Comparison of ENCODE assay signal across 28 mouse cellular contexts in the genomic region with DNA sequence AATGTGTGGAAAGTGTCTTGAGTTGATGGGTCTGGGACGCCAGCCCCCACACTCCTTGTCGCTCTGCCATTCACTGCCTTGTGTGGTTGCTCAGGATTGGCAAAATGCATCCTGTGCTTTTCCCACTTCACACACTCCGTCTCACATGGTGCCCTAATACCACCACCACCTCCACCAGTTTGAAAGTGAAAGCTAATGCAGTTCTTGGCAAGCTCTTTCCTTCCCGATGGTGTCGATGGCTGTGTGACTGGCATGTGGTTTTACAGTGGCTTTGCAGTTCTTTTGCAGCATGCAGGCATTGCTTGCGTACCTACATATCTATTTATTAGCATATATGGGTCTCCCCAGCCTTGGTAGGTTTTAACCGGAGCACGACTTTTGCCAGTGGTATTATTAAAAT.
DNase-seq lines count a peak whose midpoint lies in the region; ATAC-seq and TF ChIP-seq lines count a peak whose summit lies in the region.
"Had no signal": no experiment of that assay in that cellular context is flagged by ENCODE, and none has a peak within 500 bp of the region (broad histone marks: within the 10 kb centered on the region; RNA-seq: fewer than 3 reads in every experiment).

No protein-coding gene starts in this region.

- H3K36me3 ChIP-seq in forebrain, embryonic 16.5 days (ENCODE audit: control insufficient read depth, insufficient read depth), result no peaks in the 10 kb centered on the region
- H3K36me3 ChIP-seq in forebrain, embryonic 15.5 days, result no peaks in the 10 kb centered on the region
- H3K36me3 ChIP-seq in liver, adult 2 months (ENCODE audit: control insufficient read depth, insufficient read depth, low read length), result no peaks in the 10 kb centered on the region
- H3K36me3 ChIP-seq in liver, postnatal 0 days (replicated peaks; ENCODE audit: insufficient read depth, low read length), result no peaks in the 10 kb centered on the region
- H3K36me3 ChIP-seq: embryonic facial prominence, embryonic 10.5 days; embryonic facial prominence, embryonic 13.5 days; forebrain, embryonic 12.5 days; G1E; heart, embryonic 10.5 days; hindbrain, embryonic 10.5 days; hindbrain, embryonic 13.5 days; intestine, embryonic 15.5 days had no signal

- TF ChIP-seq POLR2A in liver, adult 2 months (IDR thresholded peaks at IDR 0.05; ENCODE audit: extremely low read depth, insufficient read depth, low read length), result no peak

- H3K4me2 ChIP-seq in forebrain, embryonic 16.5 days (ENCODE audit: low read length), result no peak overlapping the region
- H3K4me2 ChIP-seq in forebrain, embryonic 15.5 days (replicated peaks), result no peak overlapping the region
- H3K4me2 ChIP-seq in liver, postnatal 0 days (ENCODE audit: low read depth, low read length), result no peak overlapping the region
- H3K4me2 ChIP-seq: embryonic facial prominence, embryonic 13.5 days; forebrain, embryonic 12.5 days; hindbrain, embryonic 13.5 days; intestine, embryonic 15.5 days had no signal

- no peak for TF ChIP-seq CTCF in liver, adult 2 months (IDR thresholded peaks at IDR 0.05; ENCODE audit: low read depth, low read length)
- TF ChIP-seq CTCF in liver, postnatal 0 days (IDR thresholded peaks at IDR 0.05; ENCODE audit: low read depth), result no peak

- ATAC-seq in forebrain, embryonic 16.5 days, result peak; percentile 34; the same call in 1 of the 2 replicates
- ATAC-seq in forebrain, embryonic 15.5 days (replicated peaks), result no peak
- no peak for ATAC-seq in liver, postnatal 0 days
- ATAC-seq: forebrain, postnatal 0 days; hindbrain, embryonic 16.5 days; intestine, embryonic 15.5 days; Patski had no signal

- no peak for TF ChIP-seq EP300 in liver, postnatal 0 days (IDR thresholded peaks at IDR 0.05; ENCODE audit: low read depth)

- no peak overlapping the region for H3K9ac ChIP-seq in forebrain, embryonic 16.5 days (replicated peaks; ENCODE audit: low read depth, low read length)
- no peak overlapping the region for H3K9ac ChIP-seq in forebrain, embryonic 15.5 days (replicated peaks)
- no peak overlapping the region for H3K9ac ChIP-seq in liver, adult 2 months (ENCODE audit: low read depth, low read length)
- no peak overlapping the region for H3K9ac ChIP-seq in liver, postnatal 0 days (replicated peaks)
- H3K9ac ChIP-seq: embryonic facial prominence, embryonic 13.5 days; forebrain, embryonic 12.5 days; forebrain, postnatal 0 days; hindbrain, embryonic 13.5 days; intestine, embryonic 15.5 days had no signal

- peak; percentile 54 for DNase-seq in liver, adult 2 months (ENCODE audit: extremely low read depth, low read depth, low spot score)
- DNase-seq in liver, postnatal 0 days, result no peak
- DNase-seq in gonadal fat pad, adult 2 months (ENCODE audit: low read depth), result peak; percentile 9
- DNase-seq in adrenal gland, postnatal 10 days, result no peak
- DNase-seq: adrenal gland, postnatal 14 days; B cell, adult 2 months; cerebellum, adult 11-12 months; cerebellum, adult 8-10 months; cerebellum, postnatal 36 days; embryo, embryonic 11 days; forebrain, postnatal 0 days; gastrocnemius, adult 2 months; gastrocnemius, postnatal 14 days; heart, adult 2 months had no signal

- no peak overlapping the region for H3K4me3 ChIP-seq in forebrain, embryonic 16.5 days (replicated peaks; ENCODE audit: low read length)
- H3K4me3 ChIP-seq in forebrain, embryonic 15.5 days, result no peak overlapping the region
- H3K4me3 ChIP-seq in liver, adult 2 months (ENCODE audit: insufficient read depth, low read depth, low read length), result 0 out of 2 replicates have a peak overlapping the region, but pooled peaks have one; percentile 8
- no peak overlapping the region for H3K4me3 ChIP-seq in liver, postnatal 0 days (ENCODE audit: low read depth, low read length)
- H3K4me3 ChIP-seq: embryonic facial prominence, embryonic 10.5 days; embryonic facial prominence, embryonic 13.5 days; erythroblast, embryonic 14.5 days; forebrain, embryonic 12.5 days; gastrocnemius, adult 2 months; heart, adult 2 months; heart, embryonic 10.5 days; hindbrain, embryonic 10.5 days; hindbrain, embryonic 13.5 days; intestine, embryonic 15.5 days had no signal

- no peaks in the 10 kb centered on the region for H3K27me3 ChIP-seq in forebrain, embryonic 16.5 days (replicated peaks; ENCODE audit: control insufficient read depth, insufficient read depth, low read length)
- H3K27me3 ChIP-seq in forebrain, embryonic 15.5 days, result no peaks in the 10 kb centered on the region
- H3K27me3 ChIP-seq in liver, adult 2 months (ENCODE audit: control insufficient read depth, insufficient read depth, low read length), result no peaks in the 10 kb centered on the region
- no peaks in the 10 kb centered on the region for H3K27me3 ChIP-seq in liver, postnatal 0 days (ENCODE audit: insufficient read depth, low read length)
- H3K27me3 ChIP-seq: CH12.LX; embryonic facial prominence, embryonic 13.5 days; forebrain, embryonic 12.5 days; hindbrain, embryonic 13.5 days; intestine, embryonic 15.5 days; Patski had no signal

- peaks cover 2% of the 10 kb centered on the region; the same call in 1 of the 2 replicates for H3K4me1 ChIP-seq in forebrain, embryonic 16.5 days (replicated peaks; ENCODE audit: control insufficient read depth, insufficient read depth, low read length)
- H3K4me1 ChIP-seq in forebrain, embryonic 15.5 days, result no peaks in the 10 kb centered on the region; the same call in 1 of the 2 replicates
- H3K4me1 ChIP-seq in liver, adult 2 months (ENCODE audit: control insufficient read depth, insufficient read depth, low read length), result peaks cover 22% of the 10 kb centered on the region
- peaks cover 6% of the 10 kb centered on the region; the same call in 1 of the 2 replicates for H3K4me1 ChIP-seq in liver, postnatal 0 days (ENCODE audit: insufficient read depth)
- H3K4me1 ChIP-seq: hindbrain, embryonic 13.5 days; intestine, embryonic 15.5 days had no signal

- 77% methylated on average over 8 of the region's 8 CpGs for WGBS in forebrain, embryonic 16.5 days
- 78% methylated on average over 8 of the region's 8 CpGs for WGBS in forebrain, embryonic 15.5 days
- 65% methylated on average over 8 of the region's 8 CpGs for WGBS in liver, adult 2 months
- WGBS in liver, postnatal 0 days (ENCODE audit: insufficient replicate concordance), result 70% methylated on average over 8 of the region's 8 CpGs

- no peaks in the 10 kb centered on the region for H3K9me3 ChIP-seq in forebrain, embryonic 16.5 days (ENCODE audit: control insufficient read depth, low read length)
- no peaks in the 10 kb centered on the region for H3K9me3 ChIP-seq in forebrain, embryonic 15.5 days
- H3K9me3 ChIP-seq in liver, postnatal 0 days (ENCODE audit: low read length), result no peaks in the 10 kb centered on the region
- H3K9me3 ChIP-seq: embryonic facial prominence, embryonic 10.5 days; embryonic facial prominence, embryonic 13.5 days; forebrain, embryonic 12.5 days; heart, embryonic 10.5 days; hindbrain, embryonic 10.5 days; hindbrain, embryonic 13.5 days; intestine, embryonic 15.5 days had no signal

- no peak overlapping the region for H3K27ac ChIP-seq in forebrain, embryonic 16.5 days (ENCODE audit: low read length)
- no peak overlapping the region for H3K27ac ChIP-seq in forebrain, embryonic 15.5 days (replicated peaks)
- H3K27ac ChIP-seq in liver, adult 2 months (replicated peaks; ENCODE audit: insufficient read depth, low read depth, low read length), result peak overlapping the region; percentile 65
- no peak overlapping the region for H3K27ac ChIP-seq in liver, postnatal 0 days (ENCODE audit: low read depth)
- H3K27ac ChIP-seq: embryonic facial prominence, embryonic 10.5 days; embryonic facial prominence, embryonic 13.5 days; forebrain, embryonic 12.5 days; gastrocnemius, adult 2 months; heart, adult 2 months; heart, embryonic 10.5 days; hindbrain, embryonic 10.5 days; hindbrain, embryonic 13.5 days; intestine, embryonic 15.5 days had no signal

- H3K79me2 ChIP-seq in liver, adult 2 months (ENCODE audit: control insufficient read depth, insufficient read depth, low read length), result no peaks in the 10 kb centered on the region

Comparison
In these comparisons a context has a peak if more than half of its experiments do, and no peak if none do; other contexts are left out.
1. DNase-seq: peak in liver, adult 2 months (single experiment) and gonadal fat pad, adult 2 months (single experiment); none in liver, postnatal 0 days (single experiment) and adrenal gland, postnatal 10 days (single experiment).